Comparison of ENCODE assay signal across 22 mouse cellular contexts in genomic region chr5:66123295-66124088, GRCm38 (mm10). TPM values are rescaled to one million over a fixed set of nuclear protein-coding genes. Genes with fewer than 3 reads are reported as not detected.
DNase-seq lines count a peak whose midpoint lies in the region; ATAC-seq and TF ChIP-seq lines count a peak whose summit lies in the region.
"Had no signal": no experiment of that assay in that cellular context is flagged by ENCODE, and none has a peak within 500 bp of the region (broad histone marks: within the 10 kb centered on the region; RNA-seq: fewer than 3 reads in every experiment).

No protein-coding gene starts in this region.

- TF ChIP-seq EP300 in liver, postnatal 0 days (IDR thresholded peaks at IDR 0.05; ENCODE audit: low read depth) = no peak

- no peak overlapping the region for H3K4me2 ChIP-seq in liver, postnatal 0 days (ENCODE audit: low read depth, low read length)
- H3K4me2 ChIP-seq in midbrain, embryonic 11.5 days = no peak overlapping the region
- no peak overlapping the region for H3K4me2 ChIP-seq in midbrain, embryonic 15.5 days
- H3K4me2 ChIP-seq: embryonic facial prominence, embryonic 15.5 days; forebrain, embryonic 15.5 days; heart, embryonic 13.5 days; hindbrain, embryonic 12.5 days had no signal

- no peak overlapping the region for H3K27ac ChIP-seq in liver, adult 2 months (replicated peaks; ENCODE audit: insufficient read depth, low read depth, low read length)
- no peak overlapping the region for H3K27ac ChIP-seq in liver, postnatal 0 days (ENCODE audit: low read depth)
- no peak overlapping the region for H3K27ac ChIP-seq in midbrain, embryonic 11.5 days (ENCODE audit: low read depth, low read length)
- no peak overlapping the region for H3K27ac ChIP-seq in midbrain, embryonic 15.5 days
- H3K27ac ChIP-seq: embryonic facial prominence, embryonic 15.5 days; forebrain, embryonic 10.5 days; forebrain, embryonic 15.5 days; heart, embryonic 13.5 days; hindbrain, embryonic 12.5 days had no signal

- no peak for TF ChIP-seq POLR2A in liver, adult 2 months (IDR thresholded peaks at IDR 0.05; ENCODE audit: extremely low read depth, insufficient read depth, low read length)

- no peak overlapping the region for H3K4me3 ChIP-seq in liver, adult 2 months (ENCODE audit: insufficient read depth, low read depth, low read length)
- no peak overlapping the region for H3K4me3 ChIP-seq in liver, postnatal 0 days (ENCODE audit: low read depth, low read length)
- no peak overlapping the region for H3K4me3 ChIP-seq in midbrain, embryonic 11.5 days (ENCODE audit: low read depth, low read length)
- H3K4me3 ChIP-seq in midbrain, embryonic 15.5 days = no peak overlapping the region
- H3K4me3 ChIP-seq: embryonic facial prominence, embryonic 15.5 days; erythroblast, embryonic 14.5 days; forebrain, embryonic 10.5 days; forebrain, embryonic 15.5 days; heart, embryonic 13.5 days; hindbrain, embryonic 12.5 days had no signal

- peak; percentile 72 to 81 for DNase-seq in adrenal gland, adult (ENCODE audit: inconsistent age in 2 of 2, low spot score in 1 of 2)
- DNase-seq in adrenal gland, postnatal 10 days = no peak
- peak; percentile 59 for DNase-seq in liver, adult 2 months (ENCODE audit: extremely low read depth, low read depth, low spot score)
- no peak for DNase-seq in liver, postnatal 0 days
- peak; percentile 68 for DNase-seq in midbrain, embryonic 11.5 days (ENCODE audit: low spot score, missing footprints)
- DNase-seq in heart, postnatal 4 days = no peak
- DNase-seq: cerebellum, adult 11 months; cerebellum, adult 8-10 months; cerebellum, postnatal 14 days; embryo, embryonic 11 days; gastrocnemius, postnatal 36 days; heart, adult 11 months; heart, postnatal 36 days had no signal

- no peaks in the 10 kb centered on the region for H3K27me3 ChIP-seq in liver, adult 2 months (ENCODE audit: control insufficient read depth, insufficient read depth, low read length)
- H3K27me3 ChIP-seq in liver, postnatal 0 days (ENCODE audit: insufficient read depth, low read length) = no peaks in the 10 kb centered on the region
- H3K27me3 ChIP-seq in midbrain, embryonic 11.5 days (ENCODE audit: control insufficient read depth, insufficient read depth, low read length) = no peaks in the 10 kb centered on the region
- no peaks in the 10 kb centered on the region for H3K27me3 ChIP-seq in midbrain, embryonic 15.5 days (replicated peaks)
- H3K27me3 ChIP-seq: embryonic facial prominence, embryonic 15.5 days; forebrain, embryonic 15.5 days; heart, embryonic 13.5 days; hindbrain, embryonic 12.5 days had no signal

- no peaks in the 10 kb centered on the region for H3K9me3 ChIP-seq in liver, postnatal 0 days (ENCODE audit: low read length)
- H3K9me3 ChIP-seq in midbrain, embryonic 11.5 days (ENCODE audit: control insufficient read depth, low read length) = no peaks in the 10 kb centered on the region
- H3K9me3 ChIP-seq in midbrain, embryonic 15.5 days = no peaks in the 10 kb centered on the region
- H3K9me3 ChIP-seq: embryonic facial prominence, embryonic 15.5 days; forebrain, embryonic 10.5 days; forebrain, embryonic 15.5 days; heart, embryonic 13.5 days; hindbrain, embryonic 12.5 days had no signal

- peaks cover 46% of the 10 kb centered on the region; the same call in 1 of the 2 replicates for H3K79me2 ChIP-seq in liver, adult 2 months (ENCODE audit: control insufficient read depth, insufficient read depth, low read length)

- TF ChIP-seq CTCF in liver, adult 2 months (IDR thresholded peaks at IDR 0.05; ENCODE audit: low read depth, low read length) = no peak
- TF ChIP-seq CTCF in liver, postnatal 0 days (IDR thresholded peaks at IDR 0.05; ENCODE audit: low read depth) = no peak

- ATAC-seq in liver, postnatal 0 days = no peak
- ATAC-seq in midbrain, embryonic 11.5 days (ENCODE audit: low FRiP score) = no peak
- ATAC-seq in midbrain, embryonic 15.5 days (replicated peaks) = no peak
- ATAC-seq: forebrain, embryonic 15.5 days; hindbrain, embryonic 16.5 days; inflammation-experienced regulatory T-cells, adult 6 months had no signal

- 56% methylated on average over 12 of the region's 12 CpGs for WGBS in liver, adult 2 months
- WGBS in liver, postnatal 0 days (ENCODE audit: insufficient replicate concordance) = 68% methylated on average over 12 of the region's 12 CpGs
- WGBS in midbrain, embryonic 11.5 days = 87% methylated on average over 12 of the region's 12 CpGs
- 90% methylated on average over 12 of the region's 12 CpGs for whole genome bisulfite sequencing in midbrain, embryonic 15.5 days

- peaks cover 18% of the 10 kb centered on the region for H3K4me1 ChIP-seq in liver, adult 2 months (ENCODE audit: control insufficient read depth, insufficient read depth, low read length)
- peaks cover 7% of the 10 kb centered on the region; the same call in 1 of the 2 replicates for H3K4me1 ChIP-seq in liver, postnatal 0 days (ENCODE audit: insufficient read depth)
- no peaks in the 10 kb centered on the region for H3K4me1 ChIP-seq in midbrain, embryonic 11.5 days (ENCODE audit: control insufficient read depth, insufficient read depth, low read length)
- peaks cover 3% of the 10 kb centered on the region; the same call in 1 of the 2 replicates for H3K4me1 ChIP-seq in midbrain, embryonic 15.5 days
- H3K4me1 ChIP-seq: embryonic facial prominence, embryonic 15.5 days; forebrain, embryonic 15.5 days; heart, embryonic 13.5 days; hindbrain, embryonic 12.5 days had no signal

- peaks cover 4% of the 10 kb centered on the region for H3K36me3 ChIP-seq in liver, adult 2 months (ENCODE audit: control insufficient read depth, insufficient read depth, low read length)
- no peaks in the 10 kb centered on the region; the same call in 1 of the 2 replicates for H3K36me3 ChIP-seq in liver, postnatal 0 days (replicated peaks; ENCODE audit: insufficient read depth, low read length)
- no peaks in the 10 kb centered on the region for H3K36me3 ChIP-seq in midbrain, embryonic 11.5 days (ENCODE audit: control insufficient read depth, insufficient read depth, low read length)
- no peaks in the 10 kb centered on the region for H3K36me3 ChIP-seq in midbrain, embryonic 15.5 days (replicated peaks)
- H3K36me3 ChIP-seq: embryonic facial prominence, embryonic 15.5 days; forebrain, embryonic 10.5 days; forebrain, embryonic 15.5 days; heart, embryonic 13.5 days; hindbrain, embryonic 12.5 days had no signal

- no peak overlapping the region for H3K9ac ChIP-seq in liver, adult 2 months (ENCODE audit: low read depth, low read length)
- no peak overlapping the region for H3K9ac ChIP-seq in liver, postnatal 0 days (replicated peaks)
- no peak overlapping the region; the same call in 1 of the 2 replicates for H3K9ac ChIP-seq in midbrain, embryonic 11.5 days (ENCODE audit: low read length)
- no peak overlapping the region for H3K9ac ChIP-seq in midbrain, embryonic 15.5 days
- H3K9ac ChIP-seq: embryonic facial prominence, embryonic 15.5 days; forebrain, embryonic 15.5 days; heart, embryonic 13.5 days; hindbrain, embryonic 12.5 days had no signal

RNA-seq across cellular contexts. Expression of gene Rbm47, which starts 49.4 kb away (rescaled TPM):
- total RNA-seq in adrenal gland, postnatal 10 days (2021) = 10 to 100 TPM; 54.7 to 55.9 TPM
- total RNA-seq in liver, adult 2 months (2014; rRNA removed) = 63.5 and 81.8 TPM in 2 replicates
- 47.4 and 58.7 TPM in 2 replicates for polyA plus RNA-seq in liver, adult 2 months (2012; rRNA removed)
- polyA plus RNA-seq in liver, postnatal 0 days (2015; fragmentation: Nextera tagmentation; extraction: Ambion mirVana) = 20.5 and 22.8 TPM in 2 replicates
- polyA plus RNA-seq in midbrain, embryonic 11.5 days (2014; fragmentation: Nextera tagmentation; extraction: Ambion mirVana) = 1.2 and 2.1 TPM in 2 replicates
- 3.3 and 3.5 TPM in 2 replicates for polyA plus RNA-seq in midbrain, embryonic 15.5 days (2015; fragmentation: Nextera tagmentation; extraction: Ambion mirVana)
- 1 to 10 TPM; 1.8 to 2.9 TPM for total RNA-seq in heart, postnatal 4 days (2021)

Comparison
In these comparisons a context has a peak if more than half of its experiments do, and no peak if none do; other contexts are left out.
1. DNase-seq: peak in adrenal gland, adult (2 of 2), liver, adult 2 months (single experiment) and midbrain, embryonic 11.5 days (single experiment); none in adrenal gland, postnatal 10 days (single experiment), liver, postnatal 0 days (single experiment) and heart, postnatal 4 days (single experiment).